Mouse (Mus musculus): Measurements from ENCODE around the gene Sox10.

GRCm38 (mm10) chr15:79194946-79195345 lies 29.9 kb upstream of the Sox10 start:
- TF ChIP-seq CTCF (IDR thresholded peaks at IDR 0.05; ENCODE audit: low read depth, low read length) (no peak), POLR2AphosphoS5 (IDR thresholded peaks at IDR 0.05; ENCODE audit: insufficient replicate concordance, low read depth, low read length) (no peak), TAL1 (conservative IDR thresholded peaks at IDR 0.05; ENCODE audit: low read depth, low read length) (no peak), GATA1 (IDR thresholded peaks at IDR 0.05; ENCODE audit: borderline replicate concordance, low read length) (no peak), GATA2 (IDR thresholded peaks at IDR 0.05; ENCODE audit: borderline replicate concordance, low read depth, low read length) (no peak)
